Mouse (Mus musculus) myocyte (in vitro differentiated cells): ENCODE data around the gene Kalrn.

ENCODE experiments used
- CEBPB ChIP-seq: IDR thresholded peaks from 2 replicates; pipeline ENCODE4 v1.6.1; 2011; ENCODE audit warnings: mild to moderate bottlenecking, moderate library complexity; ENCODE audit not compliant: poor library complexity, insufficient read depth, severe bottlenecking
- MYOG ChIP-seq, 3 experiments: IDR thresholded peaks; one replicate each; pipeline ENCODE4 v1.6.1; 2011; ENCODE audit warnings: control low read depth in 2 of 3, low read depth in 2 of 3, mild to moderate bottlenecking in 2 of 3; ENCODE audit not compliant: insufficient read length in 2 of 3, control insufficient read depth in 1 of 3, insufficient read depth in 1 of 3
- POLR2A ChIP-seq: IDR thresholded peaks from one replicate; pipeline ENCODE4 v1.6.1; 2011; ENCODE audit warnings: low read depth, mild to moderate bottlenecking, control low read depth, moderate library complexity; ENCODE audit not compliant: insufficient read length
- POLR2AphosphoS2 ChIP-seq: IDR thresholded peaks from one replicate; pipeline ENCODE4 v1.6.1; 2011; ENCODE audit warnings: low read depth, control low read depth; ENCODE audit not compliant: insufficient read length
- TCF12 ChIP-seq: IDR thresholded peaks from one replicate; pipeline ENCODE4 v1.6.1; 2011; ENCODE audit warnings: mild to moderate bottlenecking, control low read depth; ENCODE audit not compliant: poor library complexity, insufficient read depth, severe bottlenecking
- USF1 ChIP-seq: IDR thresholded peaks from one replicate; pipeline ENCODE4 v1.6.1; 2011; ENCODE audit warnings: low read depth, mild to moderate bottlenecking, control low read depth, moderate library complexity

DNA sequence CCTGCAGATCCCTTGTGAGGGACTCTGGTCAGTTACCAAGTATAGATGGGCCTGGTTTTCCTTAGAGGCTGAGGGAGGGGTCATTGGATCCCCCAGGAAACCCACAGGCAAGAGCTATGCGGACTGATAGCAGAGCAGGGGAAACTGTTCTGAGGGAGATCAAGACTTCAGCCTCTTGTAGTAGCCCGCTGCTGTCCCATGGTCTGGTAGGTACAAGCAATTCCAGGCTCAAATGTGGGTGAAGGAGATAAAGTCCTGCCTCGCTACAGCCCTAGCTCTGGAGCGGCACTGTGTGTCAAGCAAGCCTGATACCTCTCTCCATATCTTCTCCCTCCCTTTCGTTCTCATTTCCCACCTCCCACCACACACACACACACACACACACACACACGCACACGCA lies 523.2 kb downstream of the Kalrn start:
- TF ChIP-seq CEBPB = no peak
- TF ChIP-seq POLR2A = no peak
- TF ChIP-seq USF1 = no peak
- TF ChIP-seq MYOG (IDR thresholded peaks at IDR 0.05; ENCODE audit: control insufficient read depth in 1 of 3, insufficient read depth in 1 of 3, insufficient read length in 2 of 3, low read depth in 2 of 3) = no peak
- no peak for TF ChIP-seq POLR2AphosphoS2
- no peak for TF ChIP-seq TCF12
